Comparison of ENCODE assay signal across 12 mouse cellular contexts in the genomic region with DNA sequence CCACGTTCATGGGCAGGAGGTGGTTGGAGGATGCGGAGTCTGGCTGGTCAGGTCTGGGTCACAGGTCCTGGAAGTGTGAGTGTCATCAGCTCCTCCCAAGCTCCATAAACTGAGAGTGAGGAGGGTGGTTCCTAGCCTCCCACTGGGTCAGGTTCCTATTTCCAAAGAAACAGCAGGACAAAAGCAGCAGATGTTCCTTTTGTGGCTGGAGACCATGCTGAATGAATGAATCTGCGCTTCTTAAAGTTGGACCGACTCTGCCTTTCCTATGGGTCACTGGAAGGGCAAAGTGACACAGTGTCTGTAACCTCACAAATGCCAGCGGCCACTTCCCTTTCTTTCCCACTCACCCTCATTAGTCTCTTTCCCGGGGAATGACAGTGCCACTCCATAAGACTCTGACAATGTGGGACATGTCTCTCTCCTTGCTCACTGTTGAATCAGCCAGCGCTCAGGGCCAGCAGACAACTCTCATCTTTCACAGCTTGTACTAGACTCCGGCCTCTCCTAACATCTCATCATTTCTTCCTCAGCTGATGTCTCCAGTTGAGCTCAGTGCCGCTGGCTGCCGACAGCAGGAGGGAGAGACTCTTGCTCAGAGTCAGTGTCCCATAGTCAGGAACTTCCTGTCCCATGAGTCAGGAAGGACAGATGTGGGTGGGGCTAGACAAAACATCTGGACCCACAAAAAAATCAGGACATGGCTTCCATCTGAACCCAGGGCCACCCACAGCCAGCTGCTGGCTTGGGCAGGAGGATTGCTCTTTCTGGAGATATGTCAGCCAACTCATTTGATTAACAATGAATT. TPM values are rescaled to one million over a fixed set of nuclear protein-coding genes. Genes with fewer than 3 reads are reported as not detected.
DNase-seq lines count a peak whose midpoint lies in the region; ATAC-seq and TF ChIP-seq lines count a peak whose summit lies in the region.
"Had no signal": no experiment of that assay in that cellular context is flagged by ENCODE, and none has a peak within 500 bp of the region (broad histone marks: within the 10 kb centered on the region; RNA-seq: fewer than 3 reads in every experiment).

No protein-coding gene starts in this region.

- no peak overlapping the region for H3K4me3 ChIP-seq in kidney, adult 2 months (ENCODE audit: insufficient read depth, low read depth, low read length)
- no peak overlapping the region for H3K4me3 ChIP-seq in left cerebral cortex, adult 2 months
- H3K4me3 ChIP-seq: limb, embryonic 12.5 days; midbrain, embryonic 15.5 days had no signal

- no peak for TF ChIP-seq POLR2A in kidney, adult 2 months (IDR thresholded peaks at IDR 0.05; ENCODE audit: low read depth, low read length)

- ATAC-seq in frontal cortex, adult (ENCODE audit: low TSS enrichment): no peak
- ATAC-seq: midbrain, embryonic 15.5 days had no signal

- H3K4me1 ChIP-seq in kidney, adult 2 months (ENCODE audit: control insufficient read depth, insufficient read depth, low read length): no peaks in the 10 kb centered on the region
- H3K4me1 ChIP-seq: limb, embryonic 12.5 days had no signal

- no peaks in the 10 kb centered on the region for H3K36me3 ChIP-seq in kidney, adult 2 months (ENCODE audit: control insufficient read depth, insufficient read depth, low read length)
- H3K36me3 ChIP-seq: limb, embryonic 12.5 days; midbrain, embryonic 15.5 days had no signal

- no peaks in the 10 kb centered on the region for H3K27me3 ChIP-seq in kidney, adult 2 months (replicated peaks; ENCODE audit: control insufficient read depth, insufficient read depth, low read length)
- H3K27me3 ChIP-seq: midbrain, embryonic 15.5 days had no signal

- intact Hi-C loops in left cerebral cortex, adult 2 months (cut with DNase I): no loop called here

- no peak for TF ChIP-seq CTCF in kidney, adult 2 months (conservative IDR thresholded peaks at IDR 0.05; ENCODE audit: insufficient read depth, insufficient read length, low read depth, low read length)
- TF ChIP-seq CTCF in left cerebral cortex, adult 2 months (IDR thresholded peaks at IDR 0.05): no peak

- DNase-seq in adrenal gland, postnatal 14 days: peak; percentile 17
- no peak for DNase-seq in adrenal gland, postnatal 10 days
- DNase-seq in ZHBTc4 (ENCODE audit: low read depth, low spot score): peak; percentile 88
- peak; percentile 60 for DNase-seq in kidney, adult 2 months
- DNase-seq in lung, postnatal 25 days (ENCODE audit: low spot score): peak; percentile 75
- DNase-seq in cerebellum, postnatal 14 days: no peak
- no peak for DNase-seq in left cerebral cortex, adult 2 months (ENCODE audit: extremely low spot score in 1 of 2, low spot score in 2 of 2)

- WGBS in kidney, adult 2 months: 12% methylated on average over 10 of the region's 10 CpGs

- 0 out of 2 replicates have a peak overlapping the region, but pooled peaks have one; percentile 17 for H3K27ac ChIP-seq in kidney, adult 2 months (ENCODE audit: insufficient read depth, low read depth, low read length)
- no peak overlapping the region for H3K27ac ChIP-seq in left cerebral cortex, adult 2 months
- H3K27ac ChIP-seq: limb, embryonic 12.5 days; midbrain, embryonic 15.5 days had no signal

RNA-seq across cellular contexts. Expression of a gene that starts 58.4 kb away (rescaled TPM):
- total RNA-seq in adrenal gland, postnatal 14 days (2021): 0.08 TPM in 1 of 2 replicates, not detected in the other
- total RNA-seq in adrenal gland, postnatal 10 days (2021): under 1 TPM; 0.06 TPM
- polyA plus RNA-seq in kidney, adult 2 months (2012; rRNA removed): not detected in 2 replicates
- under 1 TPM; 0.18 to 0.51 TPM for total RNA-seq in left cerebral cortex, adult 2 months (2021)
- total RNA-seq: hematopoietic stem cell, adult 5-6 weeks had no signal
- polyA plus RNA-seq: embryonic facial prominence, embryonic 11.5 days had no signal

Comparison
In these comparisons a context has a peak if more than half of its experiments do, and no peak if none do; other contexts are left out.
1. DNase-seq: peak in adrenal gland, postnatal 14 days (single experiment), ZHBTc4 (single experiment), kidney, adult 2 months (single experiment) and lung, postnatal 25 days (single experiment); none in adrenal gland, postnatal 10 days (single experiment), cerebellum, postnatal 14 days (0 of 2) and left cerebral cortex, adult 2 months (0 of 2).